Mouse (Mus musculus) embryonic fibroblast, embryonic 13.5 days (primary cell): ENCODE results near the gene Bdh1.

Experiments used
- CTCF ChIP-seq: IDR thresholded peaks from 2 replicates; pipeline ENCODE4 v1.5.1; 2011; ENCODE audit warnings: mild to moderate bottlenecking, control low read depth, low read length, moderate library complexity, borderline replicate concordance; ENCODE audit not compliant: insufficient read depth
- POLR2A ChIP-seq: IDR thresholded peaks from 2 replicates; pipeline ENCODE4 v1.6.1; 2011; ENCODE audit warnings: low read depth, mild to moderate bottlenecking, control low read depth, low read length, moderate library complexity

GRCm38 (mm10) chr16:31499021-31499420 is 76.9 kb downstream of the Bdh1 start:
- TF ChIP-seq POLR2A, result no peak
- no peak for TF ChIP-seq CTCF
